ENCODE assay signal across 7 mouse cellular contexts in genomic region chr6:114926369-114927157, GRCm38 (mm10). TPM values are rescaled to one million over a fixed set of nuclear protein-coding genes. Genes with fewer than 3 reads are reported as not detected.
DNase-seq lines count a peak whose midpoint lies in the region; ATAC-seq and TF ChIP-seq lines count a peak whose summit lies in the region.

No protein-coding gene starts in this region.

- no peak overlapping the region for H3K4me2 ChIP-seq in liver, embryonic 14.5 days (ENCODE audit: low read depth)
- no peak overlapping the region for H3K4me2 ChIP-seq in midbrain, embryonic 16.5 days (ENCODE audit: low read length)

- WGBS in liver, embryonic 14.5 days (ENCODE audit: insufficient replicate concordance), result 23% methylated on average over 6 of the region's 6 CpGs
- WGBS in midbrain, embryonic 16.5 days, result 31% methylated on average over 6 of the region's 6 CpGs

- in situ Hi-C loops in ES-E14 (cut with MboI; ENCODE audit: low sequenced_read_pairs in 2 of 2, unreplicated experiment in 2 of 2), result no loop called here

- no peak overlapping the region for H3K9ac ChIP-seq in ES-E14 (ENCODE audit: insufficient read depth, low read depth, low read length, poor library complexity, severe bottlenecking)
- H3K9ac ChIP-seq in liver, embryonic 14.5 days (replicated peaks), result no peak overlapping the region
- no peak overlapping the region for H3K9ac ChIP-seq in midbrain, embryonic 16.5 days (ENCODE audit: low read depth, low read length)

- H3K4me3 ChIP-seq in ES-E14 (ENCODE audit: insufficient read depth in 1 of 2, low read depth in 1 of 2, low read length in 2 of 2, poor library complexity in 1 of 2, severe bottlenecking in 1 of 2), result no peak overlapping the region
- no peak overlapping the region for H3K4me3 ChIP-seq in liver, embryonic 14.5 days (ENCODE audit: insufficient read depth in 1 of 2, low read depth in 2 of 2, low read length in 2 of 2)
- H3K4me3 ChIP-seq in midbrain, embryonic 16.5 days (ENCODE audit: low read depth, low read length), result no peak overlapping the region

- TF ChIP-seq CTCF in liver, embryonic 14.5 days (IDR thresholded peaks at IDR 0.05; ENCODE audit: low read depth), result peak; percentile 76

- no peaks in the 10 kb centered on the region for H3K36me3 ChIP-seq in ES-E14 (ENCODE audit: control insufficient read depth, insufficient read depth, low read length, poor library complexity, severe bottlenecking)
- no peaks in the 10 kb centered on the region for H3K36me3 ChIP-seq in liver, embryonic 14.5 days (replicated peaks; ENCODE audit: control insufficient read depth, insufficient read depth, low read depth)
- no peaks in the 10 kb centered on the region for H3K36me3 ChIP-seq in midbrain, embryonic 16.5 days (ENCODE audit: control insufficient read depth, insufficient read depth, low read length)

- no peak for ATAC-seq in liver, embryonic 14.5 days (ENCODE audit: insufficient read depth)
- ATAC-seq in midbrain, embryonic 16.5 days, result no peak

- no peak for TF ChIP-seq EP300 in liver, embryonic 14.5 days (IDR thresholded peaks at IDR 0.05; ENCODE audit: low read depth)

- H3K9me3 ChIP-seq in ES-E14 (ENCODE audit: control insufficient read depth, insufficient read depth, low read depth, low read length), result no peaks in the 10 kb centered on the region
- H3K9me3 ChIP-seq in liver, embryonic 14.5 days (ENCODE audit: control insufficient read depth, low read length), result no peaks in the 10 kb centered on the region
- H3K9me3 ChIP-seq in midbrain, embryonic 16.5 days (replicated peaks; ENCODE audit: control insufficient read depth, low read length, poor library complexity, severe bottlenecking), result no peaks in the 10 kb centered on the region; the same call in 1 of the 2 replicates

- no peaks in the 10 kb centered on the region for H3K4me1 ChIP-seq in ES-E14 (ENCODE audit: control insufficient read depth in 2 of 2, insufficient read depth in 2 of 2, low read length in 2 of 2, poor library complexity in 1 of 2)
- H3K4me1 ChIP-seq in liver, embryonic 14.5 days (replicated peaks; ENCODE audit: control insufficient read depth in 2 of 2, insufficient read depth in 2 of 2, low read length in 1 of 2), result peaks cover 0 to 3% of the 10 kb centered on the region in 2 experiments; a peak in 3 of 4 replicates
- H3K4me1 ChIP-seq in midbrain, embryonic 16.5 days (ENCODE audit: control insufficient read depth, insufficient read depth, low read length), result peaks cover 7% of the 10 kb centered on the region; the same call in 1 of the 2 replicates

- peak; percentile 65 for DNase-seq in layer of hippocampus, adult 9-10 months (ENCODE audit: low spot score)
- no peak for DNase-seq in layer of hippocampus, adult 9-11 months
- peak; percentile 47 for DNase-seq in ES-E14 (ENCODE audit: low read depth, low spot score)
- peak; percentile 75 for DNase-seq in brain, adult 2 months (ENCODE audit: low read depth, low spot score)
- DNase-seq in liver, embryonic 14.5 days (ENCODE audit: low read depth in 3 of 3, low spot score in 3 of 3), result peak in 1 of 3 experiments; percentile 34
- peak; percentile 78 for DNase-seq in thymus, postnatal 14 days

- H3K27me3 ChIP-seq in liver, embryonic 14.5 days (ENCODE audit: control insufficient read depth, insufficient read depth, low read length), result no peaks in the 10 kb centered on the region
- no peaks in the 10 kb centered on the region for H3K27me3 ChIP-seq in midbrain, embryonic 16.5 days (ENCODE audit: control insufficient read depth, insufficient read depth, low read depth, low read length)

- no peak overlapping the region for H3K27ac ChIP-seq in ES-E14 (ENCODE audit: insufficient read depth, low read depth, low read length, poor library complexity, severe bottlenecking)
- H3K27ac ChIP-seq in liver, embryonic 14.5 days, result no peak overlapping the region
- H3K27ac ChIP-seq in midbrain, embryonic 16.5 days (ENCODE audit: low read length), result no peak overlapping the region

TF ChIP-seq in ES-E14, 5 proteins besides CTCF, POLR2A, EP300 and RAD21:
- TF ChIP-seq ZNF384 (IDR thresholded peaks at IDR 0.05; ENCODE audit: low read depth, low read length) (no peak), CHD2 (IDR thresholded peaks at IDR 0.05; ENCODE audit: low read depth, low read length) (no peak), HCFC1 (IDR thresholded peaks at IDR 0.05; ENCODE audit: borderline replicate concordance, insufficient read depth, low read length) (no peak), MAFK (IDR thresholded peaks at IDR 0.05; ENCODE audit: insufficient read depth, low read depth, low read length) (no peak), ZC3H11A (IDR thresholded peaks at IDR 0.05; ENCODE audit: borderline replicate concordance, low read depth, low read length) (no peak)

RNA-seq across cellular contexts. Expression of gene Vgll4, which starts 43.2 kb away (rescaled TPM):
- total RNA-seq in ES-E14 (2012; rRNA removed), result 17.1 and 25.5 TPM in 2 replicates
- polyA plus RNA-seq in liver, embryonic 14.5 days (2012; rRNA removed), result 4.6 TPM in 2 replicates
- 5.5 and 7.3 TPM in 2 replicates for polyA plus RNA-seq in liver, embryonic 14.5 days (2014; fragmentation: Nextera tagmentation; extraction: Ambion mirVana)
- polyA plus RNA-seq in midbrain, embryonic 16.5 days (2015; fragmentation: Nextera tagmentation; extraction: Ambion mirVana), result 49.2 and 51.0 TPM in 2 replicates
